Mouse (Mus musculus) megakaryocyte, embryonic 14.5 days (primary cell): ENCODE results near the gene Ablim2. TPM values are rescaled to one million over a fixed set of nuclear protein-coding genes. Genes with fewer than 3 reads are reported as not detected.

ENCODE experiments used
- H3K27me3 ChIP-seq: replicated peaks from 2 replicates; pipeline ENCODE3; 2012; ENCODE audit warnings: inconsistent platforms
- H3K36me3 ChIP-seq: replicated peaks from 2 replicates; pipeline ENCODE3; 2012; ENCODE audit warnings: low read length, inconsistent platforms, mixed read lengths
- H3K4me1 ChIP-seq: 2 replicates; pipeline ENCODE4 v1.6.1; 2012; ENCODE audit warnings: inconsistent platforms
- H3K4me3 ChIP-seq: replicated peaks from 2 replicates; pipeline ENCODE3; 2012; ENCODE audit warnings: moderate library complexity, mild to moderate bottlenecking, inconsistent platforms
- H3K9me3 ChIP-seq: 2 replicates; pipeline ENCODE4 v1.6.1; 2012; ENCODE audit warnings: inconsistent platforms
- FLI1 ChIP-seq: IDR thresholded peaks from 2 replicates; pipeline ENCODE4 v1.6.1; 2012; ENCODE audit warnings: low read length, inconsistent platforms, mixed read lengths
- GATA1 ChIP-seq: IDR thresholded peaks from 3 replicates; pipeline ENCODE4 v1.6.1; 2012; ENCODE audit warnings: mixed read lengths, low read length, inconsistent platforms, borderline replicate concordance
- polyA plus RNA-seq: library from polyadenylated mRNA; stranded (reverse); fragments of >175 nt; gene quantifications from 2 replicates; pipeline ENCODE4 v1.2.3, GENCODE M21; 2012; ENCODE audit warnings: low replicate concordance; ENCODE audit not compliant: insufficient read depth

Ablim2 gene
- polyA plus RNA-seq, 1 experiment: 0.28 TPM

DNA sequence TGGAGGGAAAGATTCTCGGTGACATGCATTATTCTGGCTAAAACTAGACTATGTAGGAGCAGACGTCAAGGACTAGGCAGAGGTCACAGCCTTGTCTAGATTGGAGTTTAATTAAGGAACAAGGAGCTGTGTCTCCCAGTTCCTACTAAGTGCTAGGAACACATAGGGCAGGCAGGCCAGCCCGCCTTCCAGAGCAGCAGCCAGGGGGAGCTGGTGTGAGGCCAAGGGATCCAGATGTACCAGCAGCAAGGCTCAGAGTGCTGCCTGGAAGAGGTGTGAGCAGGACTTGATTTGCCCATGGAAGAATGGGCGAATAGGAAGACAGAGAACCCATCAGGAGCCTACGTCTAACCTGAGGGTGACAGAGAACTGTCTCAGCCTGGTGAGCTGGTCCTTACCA, 68.8 kb downstream of the Ablim2 start:
- H3K27me3 ChIP-seq: peaks cover 69% of the 10 kb centered on the region
- H3K4me3 ChIP-seq: no peak overlapping the region
- no peaks in the 10 kb centered on the region for H3K9me3 ChIP-seq
- TF ChIP-seq FLI1 (no peak), GATA1 (no peak)
- no peaks in the 10 kb centered on the region for H3K36me3 ChIP-seq
- H3K4me1 ChIP-seq: no peaks in the 10 kb centered on the region

DNA sequence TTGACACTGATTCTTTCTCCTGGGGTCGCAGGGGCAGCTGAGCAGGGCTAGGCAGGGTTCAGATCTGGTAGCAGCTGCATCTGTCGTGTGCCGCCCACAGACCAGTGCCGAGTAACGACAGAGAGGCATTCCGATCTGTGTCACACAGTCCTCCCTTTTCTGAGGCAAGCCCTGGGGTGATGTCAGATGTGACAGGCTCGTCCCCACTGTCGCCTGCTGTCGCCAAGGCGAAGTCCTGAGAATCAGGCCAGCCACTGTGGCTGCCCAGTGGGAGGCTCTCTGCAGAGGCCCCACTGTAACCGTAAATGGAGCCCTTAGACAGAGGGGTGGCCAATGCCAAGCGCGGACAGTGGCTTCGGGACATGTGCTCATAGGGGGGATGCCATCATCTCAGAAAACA, 69.4 kb downstream of the Ablim2 start:
- TF ChIP-seq FLI1 (no peak), GATA1 (no peak)
- H3K4me1 ChIP-seq: no peaks in the 10 kb centered on the region

DNA sequence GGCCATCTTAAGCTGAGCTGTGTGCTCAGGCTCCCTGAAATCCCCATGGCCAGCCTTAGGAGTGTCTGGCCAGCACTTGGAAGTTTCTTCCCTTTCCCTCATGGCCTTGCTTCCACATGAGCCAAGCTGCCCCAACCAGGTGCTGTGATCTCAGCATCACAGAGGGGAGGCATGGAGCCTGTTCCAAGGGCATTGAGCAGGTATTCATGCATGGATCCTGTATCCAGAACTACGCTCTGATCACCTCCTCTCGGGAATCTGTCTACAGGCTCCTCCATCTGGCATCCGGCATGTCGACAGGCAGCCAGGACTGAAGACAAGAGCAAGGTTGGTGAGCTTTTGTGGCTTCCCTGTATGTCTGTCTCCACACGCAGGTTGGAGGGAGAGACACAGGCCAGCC, 70.2 kb downstream of the Ablim2 start:
- Histone ChIP-seq H3K9me3 (no peaks in the 10 kb centered on the region), H3K36me3 (no peaks in the 10 kb centered on the region), H3K27me3 (peaks cover 68% of the 10 kb centered on the region), H3K4me3 (no peak overlapping the region), H3K4me1 (no peaks in the 10 kb centered on the region)
- TF ChIP-seq FLI1 (no peak), GATA1 (no peak)

More for the DNA sequence above, 69.4 kb downstream of the Ablim2 start:
- no peaks in the 10 kb centered on the region for H3K36me3 ChIP-seq
- H3K27me3 ChIP-seq: peaks cover 68% of the 10 kb centered on the region
- no peaks in the 10 kb centered on the region for H3K9me3 ChIP-seq
- H3K4me3 ChIP-seq: no peak overlapping the region

DNA sequence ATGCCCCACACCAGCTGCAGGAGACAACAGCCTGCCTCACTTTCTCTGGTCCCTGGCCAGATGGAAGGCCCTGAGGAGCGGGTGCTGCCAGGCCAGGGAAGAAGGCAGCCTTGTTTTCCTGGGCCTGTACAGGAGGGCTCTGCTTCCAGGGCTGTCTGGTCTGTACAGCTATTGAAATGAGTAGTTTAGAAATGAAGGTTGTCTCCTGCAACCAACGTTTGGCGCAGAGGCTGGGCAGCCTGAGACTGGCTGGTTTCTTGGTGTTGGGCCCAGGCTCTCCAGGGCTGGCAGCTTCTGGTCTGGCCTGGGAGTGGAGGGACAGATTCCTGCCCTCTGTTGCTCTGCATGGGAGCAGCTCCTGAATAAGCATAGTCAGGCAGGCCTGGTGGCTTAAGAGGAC, 72.4 kb downstream of the Ablim2 start:
- no peaks in the 10 kb centered on the region for H3K36me3 ChIP-seq
- no peaks in the 10 kb centered on the region for H3K4me1 ChIP-seq
- peaks cover 80% of the 10 kb centered on the region for H3K27me3 ChIP-seq
- H3K4me3 ChIP-seq: no peak overlapping the region
- TF ChIP-seq GATA1 (no peak), FLI1 (no peak)
- no peaks in the 10 kb centered on the region for H3K9me3 ChIP-seq

DNA sequence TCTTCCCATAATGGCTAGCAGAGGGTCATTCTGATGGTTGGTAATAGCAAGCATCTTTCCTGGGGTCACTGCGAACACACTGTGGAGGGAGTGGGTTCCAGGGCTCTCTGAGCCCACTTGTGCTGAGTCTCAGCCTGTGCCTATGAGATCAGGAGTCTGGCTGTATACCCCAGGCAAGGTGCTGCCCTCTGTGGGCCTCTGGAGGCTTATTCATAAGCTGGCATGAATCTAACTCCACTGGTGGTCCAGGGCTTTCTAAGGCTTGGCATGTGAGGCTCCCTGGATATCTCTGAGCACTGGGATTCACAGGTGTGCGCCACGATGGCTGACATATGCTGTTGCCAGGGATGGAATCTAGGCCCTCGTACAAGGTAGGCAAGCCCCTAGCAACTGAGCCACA, 76.2 kb downstream of the Ablim2 start:
- TF ChIP-seq FLI1: no peak
- TF ChIP-seq GATA1: no peak
- peaks cover 3% of the 10 kb centered on the region; the same call in 1 of the 2 replicates for H3K9me3 ChIP-seq

DNA sequence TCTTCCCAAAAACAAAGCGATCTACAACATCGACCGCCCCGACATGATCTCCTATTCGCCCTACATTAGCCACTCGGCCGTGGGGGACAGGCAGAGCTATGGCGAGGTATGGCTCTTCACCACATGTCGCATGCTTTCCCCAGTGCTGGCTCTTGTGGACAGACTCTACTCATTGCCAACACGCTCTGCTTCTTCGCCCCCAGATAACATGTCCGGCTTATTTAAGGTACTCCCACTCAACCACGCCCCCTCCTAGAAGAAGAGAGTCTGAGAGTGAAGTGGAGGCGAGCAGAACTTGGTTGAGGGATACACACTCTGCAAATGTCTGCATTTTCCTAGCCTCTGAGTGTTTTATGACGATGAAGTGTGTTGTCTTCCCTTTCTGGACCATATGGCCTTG, 79.3 kb downstream of the Ablim2 start:
- peaks cover 29% of the 10 kb centered on the region for H3K4me1 ChIP-seq

More for the DNA sequence above, 76.2 kb downstream of the Ablim2 start:
- H3K36me3 ChIP-seq: no peaks in the 10 kb centered on the region
- no peak overlapping the region for H3K4me3 ChIP-seq
- H3K4me1 ChIP-seq: peaks cover 6% of the 10 kb centered on the region
- peaks cover 84% of the 10 kb centered on the region for H3K27me3 ChIP-seq

DNA sequence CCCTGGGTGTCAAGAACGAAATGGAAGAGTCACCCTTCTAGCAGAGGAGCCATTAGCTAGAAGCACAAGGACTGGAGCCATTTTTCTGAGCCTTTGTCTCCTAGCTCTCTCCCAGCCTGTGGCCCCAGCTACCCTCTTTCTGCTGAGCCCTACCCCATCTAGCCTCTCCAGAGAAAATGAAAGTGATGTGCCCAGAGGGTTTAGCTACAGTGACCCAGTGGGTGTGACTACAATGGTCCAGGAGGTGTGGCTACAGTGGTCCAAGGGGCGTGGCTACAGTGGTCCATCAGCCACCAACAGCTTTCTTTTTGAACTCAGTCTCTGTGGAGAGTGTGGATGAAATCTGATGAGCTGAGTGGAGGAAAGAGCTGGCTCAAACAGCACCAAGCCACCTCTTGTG, 81.6 kb downstream of the Ablim2 start:
- no peaks in the 10 kb centered on the region for H3K36me3 ChIP-seq
- peaks cover 3% of the 10 kb centered on the region; the same call in 1 of the 2 replicates for H3K9me3 ChIP-seq
- H3K27me3 ChIP-seq: peaks cover 80% of the 10 kb centered on the region
- H3K4me3 ChIP-seq: no peak overlapping the region
- peaks cover 29% of the 10 kb centered on the region for H3K4me1 ChIP-seq
- TF ChIP-seq GATA1 (no peak), FLI1 (no peak)

More for the DNA sequence above, 79.3 kb downstream of the Ablim2 start:
- no peaks in the 10 kb centered on the region for H3K36me3 ChIP-seq
- H3K4me3 ChIP-seq: no peak overlapping the region
- peaks cover 86% of the 10 kb centered on the region for H3K27me3 ChIP-seq
- TF ChIP-seq GATA1 (no peak), FLI1 (no peak)
- peaks cover 3% of the 10 kb centered on the region; the same call in 1 of the 2 replicates for H3K9me3 ChIP-seq

DNA sequence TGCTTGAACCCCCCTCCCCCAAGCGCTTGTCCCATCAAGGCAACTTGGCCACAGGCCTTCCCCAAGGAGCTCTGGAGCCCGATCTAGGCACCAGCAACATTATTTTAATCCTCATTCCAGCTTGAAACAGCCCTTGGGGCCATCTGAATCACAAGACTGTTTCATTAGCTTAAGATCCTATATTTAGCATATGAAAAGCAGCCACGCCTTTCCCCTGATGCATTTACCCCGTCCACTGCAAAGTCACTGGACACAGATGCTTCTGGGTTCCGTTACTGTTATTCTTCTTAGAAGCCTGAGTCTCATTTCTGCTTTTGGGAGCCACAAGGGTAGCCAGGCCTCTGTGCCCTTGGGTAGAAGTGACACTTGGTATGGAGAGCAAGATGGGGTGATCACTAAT, 93.8 kb downstream of the Ablim2 start:
- TF ChIP-seq GATA1: no peak
- TF ChIP-seq FLI1: no peak
- Histone ChIP-seq H3K27me3 (peaks cover 79% of the 10 kb centered on the region), H3K4me1 (no peaks in the 10 kb centered on the region; the same call in 1 of the 2 replicates), H3K36me3 (no peaks in the 10 kb centered on the region), H3K4me3 (no peak overlapping the region), H3K9me3 (no peaks in the 10 kb centered on the region)

DNA sequence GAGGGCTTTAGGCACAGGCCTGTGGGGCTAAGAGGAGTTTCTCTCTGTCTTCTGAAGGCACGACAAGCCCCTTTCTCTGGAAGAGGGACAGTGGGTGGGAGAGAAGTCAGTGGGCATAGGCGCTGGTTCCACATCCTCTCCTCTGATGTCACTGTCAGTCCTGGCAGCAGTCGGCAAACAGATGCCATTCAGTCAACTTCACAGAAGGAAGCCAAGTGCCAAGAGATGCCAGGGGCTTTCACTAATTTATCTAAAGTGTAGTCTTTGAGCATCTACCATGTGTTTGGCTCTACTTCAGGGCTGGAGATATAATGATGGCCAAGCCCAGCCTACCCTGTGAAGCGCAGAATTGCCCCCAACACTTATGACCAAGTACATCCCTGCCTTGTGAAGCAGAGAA, 95.8 kb downstream of the Ablim2 start:
- H3K27me3 ChIP-seq: peaks cover 71% of the 10 kb centered on the region
- no peaks in the 10 kb centered on the region for H3K9me3 ChIP-seq
- H3K4me3 ChIP-seq: no peak overlapping the region
- no peaks in the 10 kb centered on the region for H3K36me3 ChIP-seq
- H3K4me1 ChIP-seq: no peaks in the 10 kb centered on the region; the same call in 1 of the 2 replicates
- TF ChIP-seq FLI1 (no peak), GATA1 (no peak)

DNA sequence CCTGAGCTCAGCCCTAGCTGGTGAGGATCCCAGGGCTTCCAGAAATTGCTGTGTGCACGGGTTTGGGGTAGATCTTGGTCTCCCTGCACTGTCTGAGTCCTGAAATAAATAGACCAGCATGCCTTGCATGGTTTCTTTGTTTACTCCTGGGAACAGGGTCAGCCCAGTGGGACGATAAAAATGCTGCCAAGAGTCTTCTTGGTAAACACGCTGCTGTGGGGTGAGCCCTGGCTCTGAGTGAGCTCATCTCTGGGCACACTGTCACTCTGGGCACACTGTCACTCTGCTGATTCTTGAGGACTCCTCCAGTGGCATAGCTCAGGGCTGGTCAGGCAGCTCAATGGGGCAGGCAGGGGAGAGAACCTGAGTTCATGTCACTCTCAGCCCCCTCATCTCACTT, 98.6 kb downstream of the Ablim2 start:
- H3K27me3 ChIP-seq: peaks cover 66% of the 10 kb centered on the region
- no peaks in the 10 kb centered on the region for H3K36me3 ChIP-seq
- no peaks in the 10 kb centered on the region; the same call in 1 of the 2 replicates for H3K4me1 ChIP-seq
- TF ChIP-seq GATA1 (no peak), FLI1 (no peak)
- H3K9me3 ChIP-seq: no peaks in the 10 kb centered on the region
- no peak overlapping the region for H3K4me3 ChIP-seq

DNA sequence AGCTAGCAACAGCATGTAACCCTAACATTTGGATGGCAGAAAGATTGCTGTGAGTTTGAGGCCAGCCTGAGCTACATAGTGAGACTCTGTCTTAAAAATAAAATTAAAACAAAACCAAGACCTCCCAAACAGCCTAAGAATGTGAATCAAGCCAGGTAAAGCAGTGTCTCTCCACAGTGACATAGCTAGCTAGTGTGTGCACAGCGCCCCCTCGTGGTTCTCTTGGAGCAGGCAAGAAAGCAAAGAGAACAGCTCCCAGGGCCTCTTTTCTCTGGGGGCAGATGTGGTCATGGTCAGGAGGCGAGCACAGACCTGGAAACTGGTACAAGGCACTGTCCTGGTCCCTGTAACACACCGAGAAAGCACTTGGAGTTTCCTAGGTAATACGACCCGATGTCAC, 100.4 kb downstream of the Ablim2 start:
- Histone ChIP-seq H3K4me1 (no peaks in the 10 kb centered on the region), H3K27me3 (peaks cover 68% of the 10 kb centered on the region), H3K36me3 (no peaks in the 10 kb centered on the region), H3K4me3 (no peak overlapping the region), H3K9me3 (no peaks in the 10 kb centered on the region)
- TF ChIP-seq GATA1 (no peak), FLI1 (no peak)
